Mouse (Mus musculus): ENCODE measurements around the gene Dnaic1. TPM values are rescaled to one million over a fixed set of nuclear protein-coding genes. Genes with fewer than 3 reads are reported as not detected.

The Dnaic1 gene
- polyA plus RNA-seq, 1 experiment from 2014 or later = 1.2 TPM

DNA sequence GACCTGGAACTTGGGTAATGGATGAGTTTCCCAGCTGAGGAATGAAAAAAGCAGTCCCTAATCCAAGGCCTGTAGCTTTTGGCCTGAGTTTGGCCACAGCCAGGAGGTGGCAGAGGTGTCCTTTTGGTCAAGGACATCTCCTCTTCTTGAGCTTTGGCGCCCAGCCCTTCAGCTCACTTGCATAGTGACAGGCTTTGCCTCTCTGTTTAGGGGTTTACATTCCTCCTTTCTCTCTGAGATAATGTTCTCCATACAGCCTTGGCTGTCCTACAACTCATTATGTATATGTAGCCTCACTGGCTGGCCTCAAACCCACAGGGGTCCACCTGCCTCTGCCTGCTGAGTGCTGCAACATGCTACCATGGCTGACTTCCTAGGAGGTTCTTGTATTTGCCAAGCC is 22.5 kb upstream of the Dnaic1 start:
- no peak overlapping the region for H3K4me2 ChIP-seq
- no peak for ATAC-seq (ENCODE audit: insufficient number of reproducible peaks, low FRiP score, low TSS enrichment, low read depth)
- H3K4me3 ChIP-seq = no peak overlapping the region
- H3K4me1 ChIP-seq = no peaks in the 10 kb centered on the region
- H3K27ac ChIP-seq = no peak overlapping the region
- no peaks in the 10 kb centered on the region for H3K9me3 ChIP-seq
- WGBS = 78% methylated on average over 1 of the region's 1 CpGs
- H3K36me3 ChIP-seq = no peaks in the 10 kb centered on the region
- no peak overlapping the region for H3K9ac ChIP-seq
- H3K27me3 ChIP-seq = no peaks in the 10 kb centered on the region; the same call in 1 of the 2 replicates

DNA sequence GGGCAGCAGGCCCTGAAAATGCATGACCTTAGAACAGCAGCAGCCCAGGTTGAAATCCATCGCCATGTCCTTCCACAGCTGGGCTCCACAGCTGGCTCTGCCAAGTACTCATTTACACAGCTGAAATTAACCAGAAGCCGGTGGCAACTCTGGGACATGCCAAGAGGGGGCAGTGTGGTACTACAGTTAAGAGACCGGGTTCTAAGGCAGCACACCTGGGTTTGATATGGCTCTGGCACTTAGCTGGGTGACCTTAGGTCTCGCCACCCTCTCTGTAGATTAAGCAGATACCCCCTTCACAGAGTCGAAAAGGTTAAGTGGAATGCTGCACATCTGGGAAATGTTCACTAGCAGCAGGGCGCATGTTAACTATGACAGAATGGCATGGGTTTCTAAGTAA is 17.0 kb upstream of the Dnaic1 start:
- no peaks in the 10 kb centered on the region for H3K36me3 ChIP-seq
- H3K27ac ChIP-seq = no peak overlapping the region
- 11% methylated on average over 6 of the region's 6 CpGs for WGBS
- ATAC-seq (ENCODE audit: insufficient number of reproducible peaks, low FRiP score, low TSS enrichment, low read depth) = no peak
- H3K27me3 ChIP-seq = peaks cover 3% of the 10 kb centered on the region; the same call in 1 of the 2 replicates
- H3K9me3 ChIP-seq = no peaks in the 10 kb centered on the region
- 0 out of 2 replicates have a peak, but pooled peaks cover 3% of the 10 kb centered on the region for H3K4me1 ChIP-seq
- H3K9ac ChIP-seq = no peak overlapping the region
- H3K4me3 ChIP-seq = no peak overlapping the region
- no peak overlapping the region for H3K4me2 ChIP-seq

DNA sequence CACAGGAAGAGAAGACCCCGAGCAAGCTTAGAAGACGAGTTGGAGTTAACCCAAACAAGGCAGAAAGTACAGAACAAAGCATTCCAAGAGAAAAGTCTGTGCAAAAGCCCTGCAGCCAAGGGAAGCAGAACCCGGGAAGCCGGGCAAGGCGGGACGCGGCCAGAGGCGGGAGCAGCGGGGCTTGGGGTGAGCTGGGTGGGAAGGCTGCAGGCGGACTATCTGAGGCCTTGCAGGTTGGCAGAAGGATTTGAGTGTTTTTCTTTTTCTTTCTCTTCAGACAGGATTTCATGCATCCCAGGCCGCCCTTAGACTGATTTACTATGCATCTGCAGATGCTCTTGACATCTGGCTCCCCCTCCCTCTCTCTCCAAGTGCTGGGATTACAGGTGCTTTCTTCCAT is 16.5 kb upstream of the Dnaic1 start:
- H3K36me3 ChIP-seq = no peaks in the 10 kb centered on the region
- no peak overlapping the region for H3K4me3 ChIP-seq
- WGBS = 48% methylated on average over 11 of the region's 11 CpGs
- no peak overlapping the region for H3K4me2 ChIP-seq
- no peak overlapping the region for H3K9ac ChIP-seq
- ATAC-seq (ENCODE audit: insufficient number of reproducible peaks, low FRiP score, low TSS enrichment, low read depth) = no peak
- no peaks in the 10 kb centered on the region for H3K9me3 ChIP-seq
- no peak overlapping the region for H3K27ac ChIP-seq
- 0 out of 2 replicates have a peak, but pooled peaks cover 3% of the 10 kb centered on the region for H3K4me1 ChIP-seq
- peaks cover 4% of the 10 kb centered on the region; the same call in 1 of the 2 replicates for H3K27me3 ChIP-seq

DNA sequence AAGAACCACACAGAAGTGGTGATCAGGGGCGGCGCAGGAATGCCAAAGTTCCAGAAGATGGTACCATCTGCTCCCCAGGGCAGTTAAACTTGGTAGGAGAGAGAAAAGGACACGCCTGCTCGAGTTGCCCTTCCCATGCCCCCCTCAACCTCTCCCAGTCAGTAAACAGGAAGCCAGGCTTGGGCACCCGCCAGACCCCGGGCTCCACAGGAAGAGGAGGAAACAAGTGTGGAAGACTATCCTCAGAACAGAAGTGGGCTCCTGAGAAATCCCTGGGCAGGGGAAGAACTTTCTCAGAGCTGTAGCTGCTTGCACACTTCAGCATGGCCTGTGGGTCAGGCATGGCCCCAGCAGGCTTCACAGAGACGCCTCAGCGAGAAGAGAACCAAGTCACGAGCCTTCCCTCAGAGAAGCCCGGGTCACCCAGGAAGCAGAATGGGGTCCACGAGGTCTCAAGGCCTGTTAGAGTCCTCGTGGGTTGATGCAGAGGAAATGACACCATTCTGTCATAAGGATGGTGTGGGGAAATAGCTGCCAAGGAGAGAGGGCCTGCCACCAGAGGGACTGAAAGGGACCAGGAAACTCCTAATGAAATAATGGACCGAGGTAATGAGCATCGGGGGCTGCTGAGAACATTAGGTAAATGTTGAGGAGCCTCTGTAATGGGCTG is 14.4 kb upstream of the Dnaic1 start:
- Histone ChIP-seq H3K4me1 (0 out of 2 replicates have a peak, but pooled peaks cover 3% of the 10 kb centered on the region), H3K27me3 (peaks cover 7% of the 10 kb centered on the region; the same call in 1 of the 2 replicates), H3K9me3 (no peaks in the 10 kb centered on the region), H3K27ac (no peak overlapping the region), H3K4me3 (no peak overlapping the region), H3K36me3 (no peaks in the 10 kb centered on the region), H3K4me2 (no peak overlapping the region), H3K9ac (no peak overlapping the region)
- no peak for ATAC-seq (ENCODE audit: insufficient number of reproducible peaks, low FRiP score, low TSS enrichment, low read depth)
- WGBS = 56% methylated on average over 14 of the region's 14 CpGs

DNA sequence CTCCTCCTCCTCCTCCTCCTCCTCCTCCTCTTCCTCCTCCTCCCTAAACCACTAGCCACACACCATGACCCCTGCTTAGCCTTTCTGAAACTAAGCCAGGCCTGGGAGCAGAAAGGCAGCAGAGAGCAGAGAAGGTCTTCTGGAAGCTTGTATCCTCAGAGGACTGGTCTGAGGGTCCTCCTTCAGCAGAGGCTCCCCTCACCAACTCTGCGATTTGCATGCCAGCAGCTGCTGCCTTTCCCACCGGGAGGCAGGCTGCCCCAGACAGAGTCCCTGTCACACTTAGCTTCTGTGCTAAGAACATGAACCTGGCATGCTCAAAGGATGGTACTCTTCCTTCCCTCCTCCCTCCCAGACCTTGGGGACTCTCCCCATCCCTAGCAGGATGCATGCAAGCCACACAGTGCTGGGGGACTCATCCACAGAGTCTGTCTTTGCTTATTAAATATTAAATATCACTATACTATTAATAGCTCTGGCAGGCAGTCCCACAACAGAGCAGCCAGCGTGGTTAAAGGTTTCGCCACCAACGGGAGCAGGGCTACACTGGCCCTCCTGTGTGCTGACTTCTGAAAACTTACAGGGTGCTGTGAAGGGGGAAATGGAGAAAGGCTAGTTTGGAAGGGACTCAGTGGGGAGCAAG is 13.1 kb upstream of the Dnaic1 start:
- H3K4me2 ChIP-seq = no peak overlapping the region
- H3K4me3 ChIP-seq = no peak overlapping the region
- 0 out of 2 replicates have a peak, but pooled peaks cover 7% of the 10 kb centered on the region for H3K27me3 ChIP-seq
- H3K36me3 ChIP-seq = no peaks in the 10 kb centered on the region
- H3K27ac ChIP-seq = no peak overlapping the region
- 0 out of 2 replicates have a peak, but pooled peaks cover 3% of the 10 kb centered on the region for H3K4me1 ChIP-seq
- 44% methylated on average over 5 of the region's 5 CpGs for WGBS
- no peaks in the 10 kb centered on the region for H3K9me3 ChIP-seq
- no peak overlapping the region for H3K9ac ChIP-seq
- ATAC-seq (ENCODE audit: insufficient number of reproducible peaks, low FRiP score, low TSS enrichment, low read depth) = no peak

DNA sequence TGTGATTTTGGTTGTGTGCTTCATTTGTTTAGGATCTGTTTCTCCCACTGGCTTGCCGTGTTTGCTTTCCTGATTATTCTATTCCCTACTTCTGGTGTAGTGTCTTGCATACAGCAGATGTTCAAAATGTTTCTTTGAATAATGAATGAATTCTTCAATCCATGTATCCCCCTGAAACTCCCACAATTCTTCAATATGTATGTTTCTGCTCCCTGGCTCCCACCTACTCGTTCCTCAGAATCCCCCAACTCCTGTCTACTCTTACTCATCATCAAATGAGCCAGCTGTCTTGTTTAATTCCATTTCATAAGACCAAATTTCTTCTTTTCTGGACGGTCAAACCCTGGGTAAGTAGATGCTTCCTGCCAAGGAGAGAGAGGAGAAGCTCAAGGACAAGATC is 12.5 kb upstream of the Dnaic1 start:
- H3K4me3 ChIP-seq = no peak overlapping the region
- H3K9me3 ChIP-seq = no peaks in the 10 kb centered on the region
- H3K27me3 ChIP-seq = 0 out of 2 replicates have a peak, but pooled peaks cover 7% of the 10 kb centered on the region
- ATAC-seq (ENCODE audit: insufficient number of reproducible peaks, low FRiP score, low TSS enrichment, low read depth) = no peak
- H3K36me3 ChIP-seq = no peaks in the 10 kb centered on the region
- whole genome bisulfite sequencing = 62% methylated on average over 3 of the region's 3 CpGs
- H3K4me2 ChIP-seq = no peak overlapping the region
- no peak overlapping the region for H3K27ac ChIP-seq
- H3K4me1 ChIP-seq = 0 out of 2 replicates have a peak, but pooled peaks cover 3% of the 10 kb centered on the region
- no peak overlapping the region for H3K9ac ChIP-seq

DNA sequence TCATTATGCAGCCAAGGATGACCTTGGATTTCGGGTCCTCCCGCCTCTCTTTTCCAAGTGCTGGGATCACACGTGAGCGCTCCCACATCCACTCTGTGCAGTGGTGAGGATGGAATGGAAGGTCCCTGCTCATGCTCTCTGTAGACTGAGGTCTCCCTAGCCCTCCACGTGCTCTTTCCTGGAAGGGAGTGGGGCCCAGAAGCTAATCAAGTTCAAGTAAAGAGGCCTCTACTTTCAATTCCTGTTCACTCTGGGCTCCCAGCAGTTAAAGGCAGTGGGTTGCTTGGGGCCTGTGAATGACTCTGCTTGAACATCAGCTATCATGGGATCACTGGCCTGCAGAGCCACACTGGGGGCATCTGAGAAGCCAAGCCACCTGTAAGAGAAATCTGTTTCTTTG is 6.3 kb upstream of the Dnaic1 start:
- H3K27me3 ChIP-seq = peaks cover 26% of the 10 kb centered on the region
- H3K4me1 ChIP-seq = peaks cover 7% of the 10 kb centered on the region
- no peak overlapping the region for H3K4me3 ChIP-seq
- 87% methylated on average over 5 of the region's 5 CpGs for WGBS
- no peak overlapping the region for H3K9ac ChIP-seq
- ATAC-seq (ENCODE audit: insufficient number of reproducible peaks, low FRiP score, low TSS enrichment, low read depth) = no peak
- no peak overlapping the region for H3K4me2 ChIP-seq
- H3K27ac ChIP-seq = no peak overlapping the region
- no peaks in the 10 kb centered on the region for H3K9me3 ChIP-seq
- no peaks in the 10 kb centered on the region for H3K36me3 ChIP-seq

DNA sequence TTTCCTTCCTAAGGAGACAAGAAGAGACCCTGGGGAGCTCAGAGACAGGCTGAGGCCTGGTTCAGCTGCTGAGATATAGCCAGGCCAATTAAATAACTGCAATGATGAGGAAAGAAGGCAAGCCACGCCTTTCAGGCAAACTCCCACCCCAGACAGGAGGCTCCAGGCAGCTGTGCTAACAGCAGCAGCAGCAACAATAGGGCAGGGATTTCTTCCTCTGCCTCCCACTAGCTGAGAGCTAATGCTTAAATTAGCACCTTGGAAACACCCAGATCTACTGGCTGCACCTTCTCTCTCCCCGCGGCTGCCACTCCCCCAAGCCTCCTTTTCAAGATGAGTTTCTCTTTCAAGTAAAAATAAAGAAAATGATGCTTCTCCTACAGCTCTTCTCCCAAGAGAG is 3.5 kb upstream of the Dnaic1 start:
- H3K9me3 ChIP-seq = no peaks in the 10 kb centered on the region
- peaks cover 45% of the 10 kb centered on the region for H3K27me3 ChIP-seq
- peaks cover 20% of the 10 kb centered on the region for H3K4me1 ChIP-seq
- no peak overlapping the region for H3K27ac ChIP-seq
- 13% methylated on average over 3 of the region's 3 CpGs for WGBS
- H3K4me3 ChIP-seq = no peak overlapping the region
- H3K36me3 ChIP-seq = no peaks in the 10 kb centered on the region
- no peak overlapping the region for H3K9ac ChIP-seq
- no peak for ATAC-seq (ENCODE audit: insufficient number of reproducible peaks, low FRiP score, low TSS enrichment, low read depth)
- no peak overlapping the region for H3K4me2 ChIP-seq

DNA sequence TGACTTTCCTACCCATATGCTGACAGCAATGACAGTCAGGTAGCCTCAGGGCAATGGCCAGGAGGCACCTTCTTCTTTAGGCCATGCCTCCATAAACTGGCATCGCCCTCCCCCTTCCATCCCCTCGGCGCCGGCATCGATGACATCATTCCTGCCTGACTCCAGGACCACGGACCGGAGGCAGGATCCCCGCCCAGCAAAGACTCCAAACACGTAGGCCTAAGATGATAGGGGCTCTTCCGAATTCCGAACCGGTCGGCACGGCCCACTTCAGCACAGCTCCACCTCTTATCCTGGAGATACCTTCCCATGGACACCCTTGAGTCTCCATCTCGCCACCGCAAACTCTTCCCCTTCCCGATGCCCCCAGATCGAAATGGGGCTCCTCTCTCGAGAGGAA is 1.3 kb upstream of the Dnaic1 start:
- no peak for ATAC-seq (ENCODE audit: insufficient number of reproducible peaks, low FRiP score, low TSS enrichment, low read depth)
- Histone ChIP-seq H3K4me1 (peaks cover 20% of the 10 kb centered on the region), H3K4me2 (peak overlapping the region; percentile 93), H3K9me3 (no peaks in the 10 kb centered on the region), H3K4me3 (peak overlapping the region; percentile 79), H3K9ac (peak overlapping the region; percentile 64; the same call in 1 of the 2 replicates), H3K36me3 (no peaks in the 10 kb centered on the region), H3K27me3 (peaks cover 61% of the 10 kb centered on the region), H3K27ac (no peak overlapping the region)
- WGBS = 7% methylated on average over 19 of the region's 19 CpGs

DNA sequence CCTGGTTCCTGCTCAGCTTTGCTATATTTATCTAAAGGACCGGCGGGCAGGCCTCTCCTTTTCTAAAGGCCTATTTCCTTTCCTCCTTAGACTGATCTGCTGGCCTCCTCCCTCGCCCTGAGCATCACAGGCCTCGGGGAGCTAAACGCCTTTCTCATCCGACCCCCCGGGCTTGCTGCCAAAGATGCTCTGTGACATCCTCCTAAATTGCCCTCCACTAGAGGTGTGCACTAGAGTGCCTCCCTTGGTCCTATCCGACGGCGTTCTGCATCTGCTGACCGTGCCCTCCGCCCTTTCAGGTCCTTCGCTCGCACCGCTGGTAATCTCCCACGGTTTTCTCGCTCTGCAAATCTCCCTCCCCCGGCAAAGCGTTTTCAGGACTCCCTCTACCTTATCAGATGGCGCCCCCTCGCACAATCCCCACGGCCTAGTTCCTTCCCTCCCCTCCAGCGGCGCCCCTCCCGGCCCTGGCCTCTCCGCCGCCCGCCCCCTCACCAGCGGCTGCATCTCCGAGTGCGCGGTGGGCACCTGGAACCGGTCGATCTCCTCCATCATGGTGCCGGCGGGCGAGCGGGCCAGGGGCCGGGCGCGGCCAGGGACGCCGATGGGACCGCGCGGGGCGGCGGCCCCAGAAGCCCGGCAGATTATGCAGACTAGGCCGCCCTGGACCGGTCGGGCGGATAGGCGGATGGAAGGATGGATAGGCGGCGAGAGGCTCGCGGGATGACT is 729 bp upstream of the Dnaic1 start:
- ATAC-seq (ENCODE audit: insufficient number of reproducible peaks, low FRiP score, low TSS enrichment, low read depth) = no peak; the same call in 1 of the 2 replicates
- Histone ChIP-seq H3K9ac (peak overlapping the region; percentile 64), H3K9me3 (no peaks in the 10 kb centered on the region), H3K36me3 (no peaks in the 10 kb centered on the region), H3K4me1 (peaks cover 20% of the 10 kb centered on the region), H3K4me2 (peak overlapping the region; percentile 93), H3K27ac (no peak overlapping the region), H3K27me3 (peaks cover 61% of the 10 kb centered on the region), H3K4me3 (peak overlapping the region; percentile 79)
- WGBS = 1% methylated on average over 58 of the region's 58 CpGs

DNA sequence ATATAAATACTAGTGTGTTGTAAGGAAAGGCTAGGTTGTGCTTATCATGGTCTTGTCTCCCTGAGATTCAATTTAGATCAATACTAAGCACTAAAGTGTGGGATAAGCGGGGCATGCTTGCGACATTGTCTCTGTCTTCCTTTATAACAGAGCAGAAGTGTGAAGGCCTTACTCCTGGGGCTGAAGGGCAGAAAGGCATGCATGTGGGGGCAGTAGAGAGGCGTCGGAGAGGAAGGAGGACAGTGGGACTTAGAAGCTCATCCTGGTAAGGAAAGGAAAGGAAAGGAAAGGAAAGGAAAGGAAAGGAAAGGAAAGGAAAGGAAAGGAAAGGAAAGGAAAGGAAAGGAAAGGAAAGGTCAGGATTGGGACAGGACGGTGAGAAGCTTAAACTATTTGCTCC is 1.9 kb downstream of the Dnaic1 start:
- Histone ChIP-seq H3K4me3 (no peak overlapping the region), H3K27ac (no peak overlapping the region), H3K9ac (no peak overlapping the region), H3K4me2 (no peak overlapping the region), H3K9me3 (no peaks in the 10 kb centered on the region), H3K36me3 (no peaks in the 10 kb centered on the region), H3K27me3 (peaks cover 54% of the 10 kb centered on the region), H3K4me1 (peaks cover 20% of the 10 kb centered on the region)
- WGBS = 26% methylated on average over 5 of the region's 5 CpGs
- no peak for ATAC-seq (ENCODE audit: insufficient number of reproducible peaks, low FRiP score, low TSS enrichment, low read depth)

DNA sequence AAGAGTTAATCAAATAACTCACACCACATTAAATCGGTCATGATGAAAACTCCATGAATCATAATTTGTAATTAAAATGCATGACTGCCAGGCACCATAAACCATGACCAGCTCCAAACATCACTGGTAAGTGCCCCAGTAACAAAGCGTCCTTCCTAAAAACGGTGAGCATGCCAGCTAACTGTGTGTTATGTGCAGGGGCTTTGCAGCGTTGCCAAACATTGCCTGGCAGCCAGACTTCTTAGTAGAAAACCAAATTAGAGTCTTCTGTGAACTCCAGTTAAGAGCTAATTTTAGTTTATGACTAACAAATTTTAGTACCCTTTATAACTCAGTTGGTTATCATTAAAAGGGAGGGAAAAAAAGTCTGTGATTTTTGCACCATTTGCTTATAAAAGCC is 3.9 kb downstream of the Dnaic1 start:
- peaks cover 11% of the 10 kb centered on the region for H3K4me1 ChIP-seq
- no peak overlapping the region for H3K9ac ChIP-seq
- H3K9me3 ChIP-seq = no peaks in the 10 kb centered on the region
- WGBS = 37% methylated on average over 4 of the region's 4 CpGs
- H3K4me2 ChIP-seq = no peak overlapping the region
- peaks cover 34% of the 10 kb centered on the region for H3K27me3 ChIP-seq
- no peak overlapping the region for H3K27ac ChIP-seq
- no peak overlapping the region for H3K4me3 ChIP-seq
- H3K36me3 ChIP-seq = no peaks in the 10 kb centered on the region
- no peak for ATAC-seq (ENCODE audit: insufficient number of reproducible peaks, low FRiP score, low TSS enrichment, low read depth)

Measured in limb, embryonic 15.5 days (tissue).